Mouse (Mus musculus): ENCODE results near the gene Msl2. TPM values are rescaled to one million over a fixed set of nuclear protein-coding genes. Genes with fewer than 3 reads are reported as not detected.

Msl2 gene
- polyA plus RNA-seq, 1 experiment, result 46.1 TPM

DNA sequence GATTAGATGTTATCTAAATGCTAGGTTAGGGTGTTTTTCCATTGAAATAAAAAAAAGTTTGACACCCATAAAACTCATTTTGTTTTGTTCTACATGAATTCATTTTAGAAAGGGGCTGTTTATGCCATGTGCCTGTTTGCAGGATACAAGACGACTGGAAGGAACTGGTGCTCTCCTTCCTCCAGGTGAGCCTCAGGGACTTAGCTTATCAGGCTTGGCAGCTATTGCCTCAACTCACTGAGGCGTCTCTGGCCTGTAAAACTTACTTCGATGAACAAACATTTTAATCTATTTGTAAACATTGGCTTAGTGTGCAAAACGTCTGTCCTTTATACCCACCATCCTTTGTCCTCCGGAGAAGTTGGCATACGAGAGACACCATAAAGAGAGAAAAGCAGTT, 21.2 kb upstream of the Msl2 start:
- no peaks in the 10 kb centered on the region for H3K9me3 ChIP-seq (replicated peaks; ENCODE audit: control insufficient read depth, insufficient read depth, low read length, poor library complexity, severe bottlenecking)
- no peak overlapping the region for H3K9ac ChIP-seq (ENCODE audit: low read depth, poor library complexity, severe bottlenecking)
- TF ChIP-seq CTCF (IDR thresholded peaks at IDR 0.05; ENCODE audit: low read depth, low read length) (no peak), POLR2A (IDR thresholded peaks at IDR 0.05; ENCODE audit: insufficient read depth, low read length) (no peak), EP300 (IDR thresholded peaks at IDR 0.05; ENCODE audit: insufficient read depth, low read depth, low read length) (no peak)
- H3K4me1 ChIP-seq (ENCODE audit: control insufficient read depth, insufficient read depth, low read length), result no peaks in the 10 kb centered on the region
- no peak overlapping the region for H3K4me3 ChIP-seq (ENCODE audit: low read depth, low read length)
- H3K27me3 ChIP-seq (ENCODE audit: control insufficient read depth, insufficient read depth, low read length, poor library complexity, severe bottlenecking), result no peaks in the 10 kb centered on the region
- H3K36me3 ChIP-seq (ENCODE audit: control insufficient read depth, insufficient read depth, low read length, poor library complexity, severe bottlenecking), result no peaks in the 10 kb centered on the region
- no peak overlapping the region for H3K27ac ChIP-seq (ENCODE audit: insufficient read depth, low read length)

DNA sequence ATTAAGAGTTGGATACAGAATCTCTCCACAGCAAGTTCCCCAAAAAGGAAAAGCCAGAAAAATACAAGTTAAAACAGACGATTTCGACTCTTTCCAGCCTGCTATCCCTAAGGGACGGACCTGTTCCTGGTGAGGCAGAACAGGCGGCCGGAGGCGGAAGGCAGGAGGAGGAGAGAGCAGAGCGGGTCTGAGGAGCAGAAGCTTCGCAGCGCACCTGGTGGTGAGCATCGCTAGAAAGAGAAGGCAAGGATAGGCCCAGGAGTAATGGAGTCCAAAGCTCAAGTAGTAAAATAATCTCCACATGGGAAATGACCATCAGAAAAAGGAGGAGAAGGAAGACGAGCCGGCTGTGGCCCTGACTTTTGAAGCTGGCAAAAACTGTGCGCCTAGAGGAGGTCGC, 20.6 kb upstream of the Msl2 start:
- Histone ChIP-seq H3K9ac (ENCODE audit: low read depth, poor library complexity, severe bottlenecking) (peak overlapping the region; percentile 37), H3K9me3 (replicated peaks; ENCODE audit: control insufficient read depth, insufficient read depth, low read length, poor library complexity, severe bottlenecking) (no peaks in the 10 kb centered on the region)
- no peak for TF ChIP-seq CTCF (IDR thresholded peaks at IDR 0.05; ENCODE audit: low read depth, low read length)
- no peak for TF ChIP-seq POLR2A (IDR thresholded peaks at IDR 0.05; ENCODE audit: insufficient read depth, low read length)
- TF ChIP-seq EP300 (IDR thresholded peaks at IDR 0.05; ENCODE audit: insufficient read depth, low read depth, low read length), result no peak

DNA sequence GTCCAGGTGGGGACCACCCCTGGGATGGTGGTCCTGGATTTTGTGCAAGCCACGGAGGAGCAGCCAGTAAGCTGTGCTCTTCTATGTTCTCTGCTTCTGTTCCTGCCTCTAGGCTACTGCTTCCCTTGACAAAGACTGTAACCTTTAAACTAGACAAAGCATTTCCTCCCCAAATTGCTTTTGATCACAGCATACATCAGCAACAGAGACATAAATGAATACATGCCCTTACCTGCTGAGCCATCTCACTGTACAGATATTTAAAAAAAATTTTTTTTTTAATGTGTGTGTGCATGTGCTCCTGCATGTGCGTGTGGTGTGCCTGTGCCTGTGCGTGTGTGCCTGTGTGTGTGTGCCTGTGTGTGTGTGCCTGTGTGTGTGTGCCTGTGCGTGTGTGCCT, 16.7 kb upstream of the Msl2 start:
- no peak for TF ChIP-seq CTCF (IDR thresholded peaks at IDR 0.05; ENCODE audit: low read depth, low read length)
- TF ChIP-seq EP300 (IDR thresholded peaks at IDR 0.05; ENCODE audit: insufficient read depth, low read depth, low read length), result no peak
- no peak for TF ChIP-seq POLR2A (IDR thresholded peaks at IDR 0.05; ENCODE audit: insufficient read depth, low read length)
- Histone ChIP-seq H3K9ac (ENCODE audit: low read depth, poor library complexity, severe bottlenecking) (no peak overlapping the region), H3K4me3 (ENCODE audit: low read depth, low read length) (no peak overlapping the region), H3K4me1 (ENCODE audit: control insufficient read depth, insufficient read depth, low read length) (no peaks in the 10 kb centered on the region), H3K27ac (ENCODE audit: insufficient read depth, low read length) (no peak overlapping the region), H3K36me3 (ENCODE audit: control insufficient read depth, insufficient read depth, low read length, poor library complexity, severe bottlenecking) (no peaks in the 10 kb centered on the region), H3K9me3 (replicated peaks; ENCODE audit: control insufficient read depth, insufficient read depth, low read length, poor library complexity, severe bottlenecking) (no peaks in the 10 kb centered on the region), H3K27me3 (ENCODE audit: control insufficient read depth, insufficient read depth, low read length, poor library complexity, severe bottlenecking) (no peaks in the 10 kb centered on the region)

More for the DNA sequence above, 20.6 kb upstream of the Msl2 start:
- no peaks in the 10 kb centered on the region for H3K4me1 ChIP-seq (ENCODE audit: control insufficient read depth, insufficient read depth, low read length)
- H3K4me3 ChIP-seq (ENCODE audit: low read depth, low read length), result peak overlapping the region; percentile 52
- no peaks in the 10 kb centered on the region for H3K27me3 ChIP-seq (ENCODE audit: control insufficient read depth, insufficient read depth, low read length, poor library complexity, severe bottlenecking)
- H3K27ac ChIP-seq (ENCODE audit: insufficient read depth, low read length), result no peak overlapping the region
- no peaks in the 10 kb centered on the region for H3K36me3 ChIP-seq (ENCODE audit: control insufficient read depth, insufficient read depth, low read length, poor library complexity, severe bottlenecking)

DNA sequence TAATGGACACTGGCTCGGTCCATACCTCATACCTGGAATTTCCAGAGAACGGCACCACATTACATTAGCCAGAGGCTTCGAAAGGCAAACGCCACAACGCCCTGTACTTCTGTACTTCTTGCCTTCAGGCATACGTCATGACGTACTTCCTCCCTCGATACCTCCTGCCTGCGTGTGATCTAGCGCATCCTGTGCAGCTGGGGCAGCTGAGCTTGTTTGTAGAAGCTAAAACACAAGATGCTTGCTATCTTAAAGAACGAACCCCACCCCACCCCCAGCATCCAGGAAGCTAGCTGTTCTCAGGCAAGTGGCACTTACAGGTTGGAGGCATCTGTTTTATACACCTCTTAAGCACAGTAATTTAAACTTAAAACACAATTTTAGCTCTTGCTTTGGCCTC, 12.9 kb upstream of the Msl2 start:
- Histone ChIP-seq H3K4me3 (ENCODE audit: low read depth, low read length) (peak overlapping the region; percentile 13; the same call in 1 of the 2 replicates), H3K4me1 (ENCODE audit: control insufficient read depth, insufficient read depth, low read length) (no peaks in the 10 kb centered on the region), H3K27ac (ENCODE audit: insufficient read depth, low read length) (0 out of 2 replicates have a peak overlapping the region, but pooled peaks have one; percentile 10), H3K9ac (ENCODE audit: low read depth, poor library complexity, severe bottlenecking) (0 out of 2 replicates have a peak overlapping the region, but pooled peaks have one; percentile 13), H3K9me3 (replicated peaks; ENCODE audit: control insufficient read depth, insufficient read depth, low read length, poor library complexity, severe bottlenecking) (no peaks in the 10 kb centered on the region), H3K36me3 (ENCODE audit: control insufficient read depth, insufficient read depth, low read length, poor library complexity, severe bottlenecking) (no peaks in the 10 kb centered on the region), H3K27me3 (ENCODE audit: control insufficient read depth, insufficient read depth, low read length, poor library complexity, severe bottlenecking) (no peaks in the 10 kb centered on the region)
- no peak for TF ChIP-seq CTCF (IDR thresholded peaks at IDR 0.05; ENCODE audit: low read depth, low read length)
- TF ChIP-seq EP300 (IDR thresholded peaks at IDR 0.05; ENCODE audit: insufficient read depth, low read depth, low read length), result no peak
- no peak for TF ChIP-seq POLR2A (IDR thresholded peaks at IDR 0.05; ENCODE audit: insufficient read depth, low read length)

DNA sequence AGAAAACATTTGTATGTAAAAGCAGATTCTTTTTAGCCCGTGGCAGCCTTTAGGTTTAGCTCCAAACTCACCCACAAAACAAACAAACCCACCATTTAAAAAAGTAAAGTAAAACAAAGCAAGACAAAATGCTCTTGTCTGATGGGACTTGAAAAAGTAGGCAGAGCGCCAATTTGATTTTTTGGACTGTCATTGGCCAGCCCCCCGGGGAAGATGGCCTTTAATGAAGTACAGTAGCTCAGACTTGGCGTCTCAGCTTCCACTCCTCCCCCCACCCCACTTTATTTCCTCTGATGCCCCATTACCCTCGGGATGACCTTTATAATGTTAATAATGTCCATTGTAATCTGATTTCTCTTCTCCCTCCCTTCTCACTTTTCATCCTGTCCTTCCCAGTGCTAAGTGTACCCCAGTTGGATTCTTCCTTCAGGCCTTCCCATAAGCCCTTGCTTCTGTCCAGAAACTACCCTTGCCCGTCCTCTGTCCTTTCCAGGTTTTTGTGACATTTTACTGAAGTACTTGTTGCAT, 11.6 kb upstream of the Msl2 start:
- no peak for TF ChIP-seq EP300 (IDR thresholded peaks at IDR 0.05; ENCODE audit: insufficient read depth, low read depth, low read length)
- TF ChIP-seq CTCF (IDR thresholded peaks at IDR 0.05; ENCODE audit: low read depth, low read length), result no peak
- TF ChIP-seq POLR2A (IDR thresholded peaks at IDR 0.05; ENCODE audit: insufficient read depth, low read length), result no peak
- Histone ChIP-seq H3K4me1 (ENCODE audit: control insufficient read depth, insufficient read depth, low read length) (no peaks in the 10 kb centered on the region), H3K36me3 (ENCODE audit: control insufficient read depth, insufficient read depth, low read length, poor library complexity, severe bottlenecking) (no peaks in the 10 kb centered on the region), H3K9me3 (replicated peaks; ENCODE audit: control insufficient read depth, insufficient read depth, low read length, poor library complexity, severe bottlenecking) (no peaks in the 10 kb centered on the region), H3K4me3 (ENCODE audit: low read depth, low read length) (no peak overlapping the region), H3K27ac (ENCODE audit: insufficient read depth, low read length) (no peak overlapping the region), H3K9ac (ENCODE audit: low read depth, poor library complexity, severe bottlenecking) (no peak overlapping the region), H3K27me3 (ENCODE audit: control insufficient read depth, insufficient read depth, low read length, poor library complexity, severe bottlenecking) (no peaks in the 10 kb centered on the region)

DNA sequence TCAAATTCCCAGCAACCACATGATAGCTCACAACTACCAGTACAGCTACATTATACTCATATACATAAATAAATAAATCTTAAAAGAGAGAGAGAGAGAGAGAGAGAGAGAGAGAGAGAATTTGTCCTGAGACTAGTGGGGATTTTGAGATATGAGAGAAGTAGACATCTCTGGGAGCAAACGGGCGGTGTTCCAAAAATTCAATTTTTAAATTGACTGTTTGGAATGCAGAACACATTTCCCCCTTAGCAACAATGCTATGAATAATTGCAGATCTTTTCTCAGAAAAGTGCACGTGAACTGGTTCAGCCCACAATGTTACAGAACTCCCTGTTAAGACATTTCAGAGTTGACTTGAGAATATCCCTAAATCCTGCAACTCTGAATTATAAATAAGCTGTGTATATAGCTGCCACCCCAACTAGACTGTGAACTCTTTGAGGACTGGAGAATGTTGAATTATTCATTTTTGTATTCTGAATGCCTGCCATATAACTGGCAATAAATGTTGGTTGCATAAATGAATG, 8.8 kb upstream of the Msl2 start:
- no peak overlapping the region for H3K9ac ChIP-seq (ENCODE audit: low read depth, poor library complexity, severe bottlenecking)
- TF ChIP-seq CTCF (IDR thresholded peaks at IDR 0.05; ENCODE audit: low read depth, low read length) (no peak), POLR2A (IDR thresholded peaks at IDR 0.05; ENCODE audit: insufficient read depth, low read length) (no peak), EP300 (IDR thresholded peaks at IDR 0.05; ENCODE audit: insufficient read depth, low read depth, low read length) (no peak)
- H3K4me3 ChIP-seq (ENCODE audit: low read depth, low read length), result no peak overlapping the region
- H3K27me3 ChIP-seq (ENCODE audit: control insufficient read depth, insufficient read depth, low read length, poor library complexity, severe bottlenecking), result no peaks in the 10 kb centered on the region
- no peaks in the 10 kb centered on the region for H3K4me1 ChIP-seq (ENCODE audit: control insufficient read depth, insufficient read depth, low read length)
- H3K36me3 ChIP-seq (ENCODE audit: control insufficient read depth, insufficient read depth, low read length, poor library complexity, severe bottlenecking), result no peaks in the 10 kb centered on the region
- no peaks in the 10 kb centered on the region for H3K9me3 ChIP-seq (replicated peaks; ENCODE audit: control insufficient read depth, insufficient read depth, low read length, poor library complexity, severe bottlenecking)
- H3K27ac ChIP-seq (ENCODE audit: insufficient read depth, low read length), result no peak overlapping the region
